Mouse (Mus musculus): ENCODE data around the gene Cdca8.

- TF ChIP-seq POLR2A (IDR thresholded peaks at IDR 0.05; ENCODE audit: insufficient read depth, low read length) (no peak), CTCF (IDR thresholded peaks at IDR 0.05; ENCODE audit: low read depth, low read length) (no peak), EP300 (IDR thresholded peaks at IDR 0.05; ENCODE audit: insufficient read depth, low read depth, low read length) (no peak)
Measured at GRCm38 (mm10) chr4:124898428-124898827, 40.7 kb downstream of the Cdca8 start.
